In genomic region chr15:36682832-36683231, GRCm38 (mm10) we compare ENCODE assay signal across 20 mouse cellular contexts.
DNase-seq lines count a peak whose midpoint lies in the region; ATAC-seq and TF ChIP-seq lines count a peak whose summit lies in the region.
"Had no signal": no experiment of that assay in that cellular context is flagged by ENCODE, and none has a peak within 500 bp of the region (broad histone marks: within the 10 kb centered on the region; RNA-seq: fewer than 3 reads in every experiment).

No protein-coding gene starts in this region.

- peak; percentile 85 for DNase-seq in heart, adult 11 months
- DNase-seq in heart, embryonic 10.5 days (ENCODE audit: low spot score) = no peak
- peak; percentile 18 for DNase-seq in lung, postnatal 0 days (ENCODE audit: low spot score)
- no peak for DNase-seq in lung, postnatal 10 days
- no peak for DNase-seq in thymus, postnatal 4 days
- DNase-seq in cerebellum, adult 11-12 months = no peak
- DNase-seq: adrenal gland, adult 2 months; adrenal gland, postnatal 25 days; cerebellum, adult 8-10 months; cerebellum, postnatal 14 days; gastrocnemius, postnatal 36 days; heart, postnatal 36 days had no signal

- no peak overlapping the region for H3K9ac ChIP-seq in lung, postnatal 0 days (replicated peaks; ENCODE audit: low read depth)
- H3K9ac ChIP-seq: embryonic facial prominence, embryonic 15.5 days; heart, embryonic 13.5 days; hindbrain, embryonic 15.5 days had no signal

- no peak for TF ChIP-seq EP300 in lung, postnatal 0 days (IDR thresholded peaks at IDR 0.05)

- H3K4me2 ChIP-seq in lung, postnatal 0 days (replicated peaks; ENCODE audit: low read depth, low read length) = no peak overlapping the region
- H3K4me2 ChIP-seq: embryonic facial prominence, embryonic 15.5 days; heart, embryonic 13.5 days; hindbrain, embryonic 15.5 days had no signal

- no peak overlapping the region for H3K4me3 ChIP-seq in heart, embryonic 10.5 days
- no peak overlapping the region for H3K4me3 ChIP-seq in lung, postnatal 0 days (ENCODE audit: low read depth, low read length)
- H3K4me3 ChIP-seq: embryonic facial prominence, embryonic 15.5 days; erythroblast, embryonic 14.5 days; forebrain, embryonic 10.5 days; heart, embryonic 13.5 days; hindbrain, embryonic 15.5 days had no signal

- no peak overlapping the region for H3K27ac ChIP-seq in heart, embryonic 10.5 days
- H3K27ac ChIP-seq in lung, postnatal 0 days (ENCODE audit: low read length) = no peak overlapping the region
- H3K27ac ChIP-seq: embryonic facial prominence, embryonic 15.5 days; forebrain, embryonic 10.5 days; heart, embryonic 13.5 days; hindbrain, embryonic 15.5 days had no signal

- H3K9me3 ChIP-seq in heart, embryonic 10.5 days = no peaks in the 10 kb centered on the region
- H3K9me3 ChIP-seq in lung, postnatal 0 days (ENCODE audit: low read length) = no peaks in the 10 kb centered on the region
- H3K9me3 ChIP-seq: embryonic facial prominence, embryonic 15.5 days; forebrain, embryonic 10.5 days; heart, embryonic 13.5 days; hindbrain, embryonic 15.5 days had no signal

- no peaks in the 10 kb centered on the region for H3K36me3 ChIP-seq in heart, embryonic 10.5 days
- no peaks in the 10 kb centered on the region for H3K36me3 ChIP-seq in lung, postnatal 0 days (ENCODE audit: insufficient read depth, low read length)
- H3K36me3 ChIP-seq: embryonic facial prominence, embryonic 15.5 days; forebrain, embryonic 10.5 days; heart, embryonic 13.5 days; hindbrain, embryonic 15.5 days had no signal

- no peak for TF ChIP-seq CTCF in lung, postnatal 0 days (IDR thresholded peaks at IDR 0.05)

- WGBS in heart, embryonic 10.5 days = 49% methylated on average over 6 of the region's 6 CpGs
- WGBS in lung, postnatal 0 days = 46% methylated on average over 6 of the region's 6 CpGs

- peaks cover 3% of the 10 kb centered on the region for H3K4me1 ChIP-seq in heart, embryonic 10.5 days
- H3K4me1 ChIP-seq in lung, postnatal 0 days (ENCODE audit: insufficient read depth, low read depth, low read length) = peaks cover 1% of the 10 kb centered on the region; the same call in 1 of the 2 replicates
- H3K4me1 ChIP-seq: embryonic facial prominence, embryonic 15.5 days; hindbrain, embryonic 15.5 days had no signal

- no peak for ATAC-seq in lung, postnatal 0 days
- 0 out of 2 replicates have a peak, but pooled peaks have one; percentile 39 for ATAC-seq in common myeloid progenitor, adult 5-6 weeks (replicated peaks; ENCODE audit: low read depth, poor library complexity, severe bottlenecking)
- peak; percentile 65 for ATAC-seq in megakaryocyte progenitor cell, adult 5-6 weeks (replicated peaks; ENCODE audit: poor library complexity)
- ATAC-seq: forebrain, embryonic 14.5 days had no signal

- peaks cover 8% of the 10 kb centered on the region; the same call in 1 of the 2 replicates for H3K27me3 ChIP-seq in heart, embryonic 10.5 days (ENCODE audit: insufficient read depth, poor library complexity, severe bottlenecking)
- no peaks in the 10 kb centered on the region for H3K27me3 ChIP-seq in lung, postnatal 0 days (replicated peaks; ENCODE audit: insufficient read depth, low read length)
- H3K27me3 ChIP-seq: embryonic facial prominence, embryonic 15.5 days; hindbrain, embryonic 15.5 days had no signal

Comparison
In these comparisons a context has a peak if more than half of its experiments do, and no peak if none do; other contexts are left out.
1. DNase-seq: peak in heart, adult 11 months (single experiment) and lung, postnatal 0 days (single experiment); none in heart, embryonic 10.5 days (single experiment), lung, postnatal 10 days (single experiment), thymus, postnatal 4 days (single experiment) and cerebellum, adult 11-12 months (single experiment).